Mouse (Mus musculus) monocyte, adult 5-6 weeks (primary cell): ENCODE results near the gene Mbd6. TPM values are rescaled to one million over a fixed set of nuclear protein-coding genes. Genes with fewer than 3 reads are reported as not detected.

Source experiments
- ATAC-seq: fragments of 153-309, 156-312 bp; replicated peaks from 2 replicates; pipeline ENCODE4 v1.8.0; 2017; ENCODE audit warnings: mild to moderate bottlenecking; ENCODE audit not compliant: low TSS enrichment, insufficient number of reproducible peaks, severe bottlenecking, poor library complexity, low FRiP score
- total RNA-seq: library from RNA; stranded (forward); fragments of 200-1000, 200-491, 200-594 nt; gene quantifications from 3 replicates; pipeline ENCODE4 v1.2.3, GENCODE M21; 2017

The Mbd6 gene
- total RNA-seq, 1 experiment from 2014 or later: 4.2 TPM

GRCm38 (mm10) chr10:127269036-127269435 lies 19.8 kb downstream of the Mbd6 start:
- no peak for ATAC-seq

- no peak for ATAC-seq
These were observed 20.4 kb downstream of the Mbd6 start for GRCm38 (mm10) chr10:127268401-127268800.

- ATAC-seq: no peak
These were observed 21.5 kb downstream of the Mbd6 start for GRCm38 (mm10) chr10:127267318-127267717.

GRCm38 (mm10) chr10:127266112-127267091 lies 22.4 kb downstream of the Mbd6 start, which contains the start of gene Dctn2:
Gene Dctn2, plus strand, starts transcription at chr10:127266368.
- peak; percentile 98 for ATAC-seq

GRCm38 (mm10) chr10:127265727-127266111 lies 23.1 kb downstream of the Mbd6 start:
- ATAC-seq: no peak

GRCm38 (mm10) chr10:127264971-127265370 lies 23.8 kb downstream of the Mbd6 start:
- ATAC-seq: no peak

- ATAC-seq: no peak
These were observed 24.5 kb downstream of the Mbd6 start for GRCm38 (mm10) chr10:127264336-127264735.

GRCm38 (mm10) chr10:127263631-127264030 lies 25.2 kb downstream of the Mbd6 start:
- no peak for ATAC-seq

- no peak for ATAC-seq
These were observed 26.0 kb downstream of the Mbd6 start, which contains the start of gene Kif5a for GRCm38 (mm10) chr10:127262548-127263398. Gene Kif5a, minus strand, starts transcription at chr10:127263348.

- ATAC-seq: no peak
These were observed 26.9 kb downstream of the Mbd6 start for GRCm38 (mm10) chr10:127261706-127262547.

GRCm38 (mm10) chr10:127258489-127258888 lies 30.3 kb downstream of the Mbd6 start:
- ATAC-seq: no peak

- ATAC-seq: no peak
These were observed 31.0 kb downstream of the Mbd6 start for GRCm38 (mm10) chr10:127257790-127258189.

- ATAC-seq: no peak
These were observed 33.0 kb downstream of the Mbd6 start for GRCm38 (mm10) chr10:127255625-127256345.

GRCm38 (mm10) chr10:127250810-127251209 lies 38.0 kb downstream of the Mbd6 start:
- ATAC-seq: no peak

GRCm38 (mm10) chr10:127238241-127238824 lies 50.5 kb downstream of the Mbd6 start:
- no peak for ATAC-seq

GRCm38 (mm10) chr10:127236541-127236940 lies 52.3 kb downstream of the Mbd6 start:
- no peak for ATAC-seq

GRCm38 (mm10) chr10:127233141-127233540 lies 55.7 kb downstream of the Mbd6 start:
- no peak for ATAC-seq
